Mouse (Mus musculus) Muller cell, postnatal 12 days (primary cell): Measurements from ENCODE around the gene Dbnl.
"Not testable (repeated sequence)": the region's sequence is repeated elsewhere in the genome, so short reads cannot be mapped to it uniquely, and the experiment has no call there.

Experiments used
- DNase-seq: peaks from one replicate; pipeline ENCODE4 v3.0.0-alpha.2; 2015; ENCODE audit errors: inconsistent ontology term

The Dbnl gene

DNA sequence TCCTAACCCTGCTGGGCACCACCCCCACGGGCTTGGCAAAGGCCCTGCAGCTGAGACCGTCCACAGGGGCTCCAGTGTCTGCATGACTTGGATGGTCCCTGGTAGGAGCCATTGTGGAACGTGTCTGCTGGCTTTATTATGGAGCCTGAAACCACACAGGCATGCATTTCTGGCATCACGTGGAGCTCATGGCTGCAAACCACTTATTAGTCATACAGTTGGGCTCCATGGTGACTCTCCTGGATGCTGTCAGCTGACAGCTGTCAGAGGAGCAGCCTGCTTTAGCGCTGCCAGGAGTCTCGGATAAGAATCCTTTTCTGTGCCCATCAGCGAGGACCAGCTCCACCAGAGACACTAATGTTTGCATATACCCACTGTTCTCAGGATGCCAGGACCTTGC is 7.4 kb downstream of the Dbnl start:
- DNase-seq, result peak; percentile 72

GRCm38 (mm10) chr11:5796939-5797338 is 8.7 kb downstream of the Dbnl start:
- DNase-seq, result no peak

- DNase-seq, result no peak
Measured at GRCm38 (mm10) chr11:5797371-5797770, 9.1 kb downstream of the Dbnl start.

- DNase-seq, result no peak
Measured at GRCm38 (mm10) chr11:5797928-5798327, 9.6 kb downstream of the Dbnl start.

DNA sequence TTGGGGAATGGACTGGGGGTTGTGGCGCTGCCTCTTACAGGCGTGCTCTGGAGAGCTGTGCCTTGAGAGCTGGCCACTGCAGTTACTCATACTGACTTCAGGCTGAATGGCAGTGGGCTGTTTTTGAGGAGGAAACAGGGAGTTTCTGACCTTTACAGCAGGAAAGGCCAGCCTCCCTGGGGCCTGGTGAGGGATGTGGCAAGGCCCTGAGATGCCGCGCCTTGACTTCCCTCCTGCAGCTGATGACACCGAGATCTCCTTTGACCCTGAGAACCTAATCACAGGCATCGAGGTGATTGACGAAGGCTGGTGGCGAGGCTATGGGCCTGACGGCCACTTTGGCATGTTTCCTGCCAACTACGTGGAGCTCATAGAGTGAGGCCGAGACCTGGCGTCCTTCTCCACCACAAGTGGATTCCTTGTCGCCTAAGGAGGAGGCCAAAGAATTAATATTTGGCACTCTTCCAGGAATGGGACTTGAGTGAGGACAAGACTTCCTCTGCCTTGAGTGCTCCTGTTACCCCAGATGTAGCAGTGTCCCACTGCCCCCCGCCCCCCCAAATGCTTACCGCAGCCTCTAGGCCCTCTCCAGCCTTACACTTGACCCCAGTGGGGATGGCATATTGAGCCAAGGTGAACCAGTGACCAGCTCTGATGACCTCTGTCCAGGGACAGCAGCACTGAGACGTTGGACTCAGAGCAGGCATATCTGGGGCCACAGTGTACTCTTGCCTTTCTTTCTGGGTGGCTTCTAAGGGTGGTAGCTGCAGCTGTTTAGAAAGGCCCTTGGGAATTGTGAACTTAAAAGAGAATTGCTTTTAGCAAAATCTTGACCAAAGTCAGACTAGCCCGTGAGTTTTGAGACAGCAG is 11.6 kb downstream of the Dbnl start:
- no peak for DNase-seq

- no peak for DNase-seq
Measured at GRCm38 (mm10) chr11:5801511-5801910, 13.2 kb downstream of the Dbnl start.

DNA sequence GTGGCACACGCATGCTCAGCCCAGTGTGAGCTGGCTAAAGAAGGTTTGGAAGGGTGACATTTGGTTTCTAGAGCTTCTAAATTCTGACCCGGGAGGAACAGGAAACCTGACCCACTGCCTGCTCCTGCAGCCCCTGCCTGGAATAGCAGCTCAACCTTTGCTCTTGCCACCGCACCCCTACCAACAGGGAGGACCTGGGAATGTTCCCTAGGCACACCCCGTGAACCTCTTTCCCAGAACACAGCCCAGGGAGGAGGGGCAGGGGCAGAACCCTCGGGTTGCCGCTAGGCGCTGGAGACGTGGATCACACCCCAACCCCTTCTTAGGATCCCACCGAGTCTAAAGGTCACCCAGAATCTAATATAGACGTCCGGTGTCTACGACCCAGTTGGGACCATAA is 13.7 kb downstream of the Dbnl start:
- DNase-seq, result no peak

- no peak for DNase-seq
Measured at GRCm38 (mm10) chr11:5802457-5803217, 14.3 kb downstream of the Dbnl start.

DNA sequence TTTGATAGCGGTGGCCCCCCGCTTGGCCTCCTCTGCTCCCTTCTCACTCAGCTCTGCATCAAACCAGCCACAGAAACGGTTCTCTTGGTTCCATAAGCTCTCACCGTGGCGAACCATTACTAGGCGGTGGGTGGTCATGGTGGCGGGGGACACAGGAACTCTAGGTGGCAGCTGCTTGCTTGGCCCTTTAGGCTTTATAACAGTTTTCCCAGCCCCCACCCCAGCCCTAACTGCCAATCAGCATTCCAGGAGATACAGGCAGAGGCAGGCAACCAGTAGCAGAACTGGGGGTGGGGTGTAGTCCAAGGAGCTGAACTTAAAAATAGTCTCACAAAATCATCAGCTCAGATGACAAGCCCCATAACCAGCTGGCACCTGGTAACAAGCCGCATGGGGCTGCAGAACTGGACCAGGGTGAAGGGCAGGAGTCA is 15.3 kb downstream of the Dbnl start, which contains the start of gene Pgam2:
Pgam2 (minus strand) TSS at position 183 of the 431 bp plus-strand sequence.
- no peak for DNase-seq

GRCm38 (mm10) chr11:5804174-5804573 is 15.9 kb downstream of the Dbnl start:
- DNase-seq, result no peak

DNA sequence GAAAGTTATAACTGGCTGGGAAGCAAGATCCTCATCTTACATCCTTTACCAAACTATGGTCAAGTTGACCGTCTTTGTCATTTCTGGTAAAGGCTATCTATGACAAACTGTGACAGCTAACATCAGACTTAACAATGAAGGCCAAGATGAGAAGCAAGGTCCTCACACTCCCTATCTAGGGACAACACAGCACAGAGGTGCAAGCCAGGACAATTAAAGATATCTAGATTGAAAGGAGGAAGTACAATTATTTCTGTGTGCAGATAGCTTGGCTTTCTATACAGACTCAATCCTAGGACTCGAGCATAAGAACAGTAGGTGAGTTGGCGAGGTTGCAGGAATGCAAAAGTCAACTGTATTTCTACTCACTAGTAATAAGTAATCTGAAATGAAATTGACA is 17.4 kb downstream of the Dbnl start:
- no peak for DNase-seq

DNA sequence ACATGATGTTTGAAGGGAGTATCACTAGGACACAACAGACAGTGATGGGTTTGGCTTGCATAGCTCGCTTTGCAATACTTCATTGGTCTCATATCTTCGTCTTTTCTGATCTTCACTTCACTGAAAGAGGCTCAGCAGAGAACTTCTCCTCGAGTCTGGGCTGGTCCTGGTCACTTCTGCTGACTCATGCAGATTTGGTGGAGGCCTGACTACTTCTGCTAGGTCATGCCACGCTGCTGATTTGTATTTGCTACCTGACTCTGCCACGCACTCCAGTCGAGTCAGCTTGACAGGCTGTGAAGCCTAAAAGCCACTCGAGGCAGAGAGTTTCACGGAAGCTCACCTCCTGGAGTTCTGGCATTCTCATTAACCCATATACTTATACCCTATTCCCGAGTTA is 19.7 kb downstream of the Dbnl start:
- DNase-seq, result no peak

- not testable (repeated sequence) for DNase-seq
Measured at GRCm38 (mm10) chr11:5809487-5809886, 21.2 kb downstream of the Dbnl start.

DNA sequence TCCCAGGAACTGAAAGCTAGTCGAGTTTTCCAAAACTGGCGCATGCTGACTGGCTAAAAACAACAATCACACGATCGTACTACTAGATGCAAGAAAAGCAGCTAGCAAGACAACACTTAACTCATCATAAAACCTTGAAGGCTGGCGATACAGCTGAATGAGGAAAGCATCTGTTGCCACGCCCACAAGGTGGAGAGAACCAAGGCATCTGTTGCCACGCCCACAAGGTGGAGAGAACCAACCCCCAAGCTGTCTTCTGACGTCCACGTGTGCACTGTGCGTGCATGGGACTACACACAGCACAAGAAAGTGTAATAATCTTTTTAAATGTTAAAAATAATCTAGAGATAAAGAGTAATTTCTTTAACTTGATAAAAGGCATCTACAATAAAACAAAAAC is 25.1 kb downstream of the Dbnl start:
- no peak for DNase-seq

DNA sequence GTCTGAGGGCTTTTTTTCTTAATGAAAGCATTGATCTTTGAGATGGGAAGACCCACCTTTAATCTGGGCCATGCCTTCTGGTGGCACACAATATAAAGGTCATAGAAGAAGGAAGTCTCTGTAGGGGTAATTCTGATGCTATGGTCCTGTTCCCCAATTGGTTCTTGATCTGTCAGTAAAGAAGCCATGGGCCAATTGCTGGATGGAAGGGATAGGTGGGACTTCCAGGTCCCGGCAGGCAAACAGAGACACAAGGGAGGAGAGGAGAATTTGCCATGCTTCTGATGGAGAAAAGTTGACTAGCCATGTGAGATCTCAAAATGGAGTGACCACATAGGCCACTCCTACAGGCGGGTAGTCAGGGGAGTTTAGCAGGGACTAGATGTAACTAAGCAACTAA is 30.9 kb downstream of the Dbnl start:
- DNase-seq, result no peak

DNA sequence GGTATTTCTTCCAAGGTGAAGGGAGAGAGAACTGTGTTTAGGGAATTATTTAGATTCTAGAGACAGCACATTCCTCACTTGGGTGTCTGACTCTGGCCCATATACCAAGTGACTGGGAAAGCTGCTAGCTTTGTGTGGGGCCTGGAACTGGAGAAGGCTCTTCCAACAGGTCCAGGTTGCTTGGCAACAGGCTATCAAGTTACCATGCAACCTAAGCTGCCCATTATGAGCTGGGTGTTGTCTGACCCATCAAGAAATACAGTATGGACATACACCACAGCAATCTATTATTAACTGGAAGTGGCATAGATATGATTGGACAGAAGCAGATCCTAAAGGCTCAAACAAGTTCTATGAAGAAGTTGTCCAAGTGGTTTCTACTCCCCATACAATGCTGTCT is 37.1 kb downstream of the Dbnl start:
- no peak for DNase-seq

- DNase-seq, result no peak
Measured at GRCm38 (mm10) chr11:5827931-5828330, 39.6 kb downstream of the Dbnl start.

- DNase-seq, result no peak
Measured at GRCm38 (mm10) chr11:5828509-5829191, 40.4 kb downstream of the Dbnl start.

DNA sequence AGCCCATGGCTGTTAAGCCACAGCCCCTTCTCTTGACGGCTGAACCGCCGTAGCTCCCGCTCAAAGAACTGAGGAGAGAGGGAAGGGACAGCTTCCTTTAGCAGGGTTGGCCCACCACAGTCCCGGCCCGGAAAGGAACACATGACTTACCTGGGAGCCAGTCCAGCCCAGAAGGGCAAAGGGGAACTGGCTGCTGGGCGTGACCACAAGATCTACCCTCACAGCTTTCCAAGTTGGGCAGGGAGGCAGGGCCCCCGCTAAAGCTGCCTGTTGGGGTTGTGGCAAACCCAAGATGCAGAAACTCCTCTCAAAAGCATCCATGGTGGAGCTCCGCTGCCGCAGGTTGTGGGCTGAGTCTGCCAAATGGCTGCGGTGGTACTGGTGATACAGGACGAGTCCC is 41.0 kb downstream of the Dbnl start:
- no peak for DNase-seq

DNA sequence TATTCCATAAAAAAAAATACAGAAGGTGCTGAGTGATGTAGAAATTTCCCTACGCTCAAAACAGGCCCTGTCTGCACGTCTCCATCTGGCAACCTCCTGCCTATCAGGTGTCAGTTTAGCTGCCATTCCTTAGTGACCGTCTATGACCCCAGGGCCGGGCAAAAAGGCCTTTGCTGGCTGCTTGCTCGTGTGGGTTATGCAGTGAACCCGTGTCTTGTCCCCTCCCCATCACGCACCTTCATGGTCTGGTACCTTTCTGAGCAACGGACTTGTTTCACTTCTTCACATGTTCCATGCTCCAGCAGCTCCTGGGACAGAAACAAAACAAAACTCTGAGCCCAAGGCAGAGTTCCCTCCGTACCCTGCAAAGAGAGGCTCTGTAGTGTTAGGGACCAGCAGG is 46.2 kb downstream of the Dbnl start:
- no peak for DNase-seq

DNA sequence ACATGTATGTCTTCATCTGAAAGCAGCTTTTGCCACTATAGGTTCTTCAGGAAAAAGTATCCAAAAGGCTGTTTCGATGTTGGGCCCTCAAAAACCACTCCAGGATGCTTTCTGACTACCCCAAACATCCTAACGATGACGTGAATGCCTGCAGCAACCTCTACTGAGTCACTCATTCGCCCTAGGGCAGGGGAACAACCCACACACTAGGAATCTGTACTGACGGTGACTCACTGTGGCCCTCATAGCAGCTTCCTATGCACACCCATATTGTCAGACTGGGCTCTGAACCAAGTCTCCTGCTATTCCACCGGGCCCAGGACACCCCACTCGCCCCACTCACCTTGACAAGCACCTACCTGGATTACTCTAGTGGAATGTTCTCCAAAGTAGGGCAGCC is 46.8 kb downstream of the Dbnl start:
- DNase-seq, result peak; percentile 79

DNA sequence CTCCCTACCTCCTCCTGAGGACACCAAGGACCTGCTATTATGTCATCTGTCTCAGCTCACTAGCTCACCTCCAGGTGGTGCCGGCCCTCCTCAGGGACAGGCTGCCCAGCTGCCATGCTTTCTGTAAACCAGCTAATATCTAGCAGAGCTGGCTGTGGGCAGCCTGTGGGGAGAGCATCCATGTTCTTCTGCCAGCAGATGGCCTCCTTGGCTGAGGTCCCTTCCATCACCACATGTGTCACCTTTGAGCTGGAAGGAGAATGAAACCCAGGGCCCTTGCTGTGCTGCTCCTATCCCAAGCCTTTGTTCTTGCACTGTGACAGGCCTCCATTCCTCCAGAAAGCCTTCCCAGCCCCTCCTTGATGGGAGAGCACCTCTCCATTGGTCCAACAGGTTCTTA is 47.8 kb downstream of the Dbnl start:
- peak; percentile 39 for DNase-seq
